Mouse (Mus musculus): ENCODE results near the gene Kif1bp. TPM values are rescaled to one million over a fixed set of nuclear protein-coding genes. Genes with fewer than 3 reads are reported as not detected.

The Kif1bp gene
- 26.9 and 47.2 TPM in 2 replicates for polyA plus RNA-seq (2012; rRNA removed; ENCODE audit: low replicate concordance)

DNA sequence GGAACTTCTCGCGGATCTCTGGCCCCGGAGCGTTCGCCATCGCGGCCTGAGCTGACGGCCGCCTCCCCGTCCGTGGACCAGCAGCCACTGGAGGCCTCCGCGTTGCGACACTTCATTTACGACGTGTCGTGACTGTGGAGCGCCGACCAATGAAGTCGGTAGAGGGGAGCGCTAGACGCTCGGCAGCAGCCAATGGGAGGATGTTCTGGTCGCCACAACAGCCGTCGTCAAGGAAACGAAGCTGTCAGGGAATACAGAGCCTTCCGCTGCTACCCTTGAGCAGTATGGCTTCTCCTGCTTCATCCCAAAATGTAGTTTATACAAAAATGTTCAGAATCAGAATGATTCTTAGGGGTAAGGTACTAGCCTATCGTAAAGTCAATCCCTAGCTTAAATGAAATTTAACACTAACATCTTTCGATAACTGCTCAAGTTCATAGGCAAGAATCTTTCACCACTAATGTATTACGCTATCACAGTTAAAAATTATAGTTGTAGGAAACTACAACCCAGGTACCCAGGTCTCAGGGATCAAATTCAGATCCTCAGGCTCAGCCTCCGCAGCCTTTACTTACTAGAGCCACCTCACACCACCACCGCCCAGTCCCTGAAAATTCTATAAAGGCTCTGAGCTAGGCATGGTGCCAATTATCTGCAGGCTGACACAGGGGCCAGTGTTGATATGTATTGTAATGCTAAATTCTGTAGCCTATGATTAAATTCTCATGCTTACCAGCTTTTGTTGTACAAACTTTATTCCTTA is at the start of gene Kif1bp:
TSS of gene Kif1bp (minus strand) at position 120 of the 763 bp plus-strand sequence.

DNA sequence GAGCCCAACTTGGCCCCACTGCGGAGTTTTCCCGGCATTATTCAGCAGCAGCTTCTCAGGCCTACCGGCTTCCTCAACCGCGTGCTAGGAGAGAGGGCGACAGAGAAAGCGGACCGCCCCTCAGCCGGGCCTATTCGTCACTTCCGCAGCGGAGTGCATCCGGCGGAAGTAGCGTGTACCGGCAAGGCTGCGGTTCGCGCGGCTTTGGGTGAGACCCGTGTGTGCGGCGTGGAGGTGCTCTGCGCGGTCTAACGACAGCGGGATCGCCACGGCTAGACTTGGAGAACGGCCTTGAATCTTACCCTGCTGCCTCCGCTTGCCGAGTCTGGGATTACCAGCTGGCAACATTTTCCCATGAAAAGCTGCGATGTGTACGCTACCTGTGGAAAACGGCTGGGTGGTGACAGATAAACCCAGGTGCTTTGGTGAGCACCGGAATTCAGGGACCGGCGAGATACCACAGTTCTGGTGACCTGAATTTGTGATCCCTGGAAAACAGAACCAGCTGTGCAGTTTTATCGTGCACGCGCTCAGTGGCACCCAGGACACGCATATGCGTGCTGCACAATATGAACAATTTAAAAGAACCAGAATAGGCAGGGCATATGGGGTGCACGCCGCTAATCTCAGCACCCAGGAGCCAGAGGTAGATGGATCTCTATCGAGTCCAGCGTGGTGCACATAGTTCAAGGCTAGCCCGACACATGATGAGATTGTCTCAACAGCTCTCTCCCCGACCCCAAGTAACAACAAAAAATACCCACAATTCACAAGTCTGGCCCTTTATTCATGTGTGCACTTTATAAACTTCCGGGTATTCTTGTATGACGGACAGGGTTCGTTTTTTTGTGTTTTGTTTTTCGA is 24.2 kb upstream of the Kif1bp start, which contains the start of gene Ddx21:
TSS of gene Ddx21 (minus strand) at position 105 of the 864 bp plus-strand sequence.

GRCm38 (mm10) chr10:62527351-62527750 is 50.9 kb downstream of the Kif1bp start, which contains the start of gene Srgn:
Gene Srgn (minus strand): TSS chr10:62527451.

Other genes starting within 250 kb of the Kif1bp start
- 24.7 and 40.6 TPM in 2 replicates for gene Hk1, start 198.5 kb downstream of the Kif1bp start, polyA plus RNA-seq (2012; rRNA removed; ENCODE audit: low replicate concordance)
- gene Hkdc1, start 156.0 kb downstream of the Kif1bp start, polyA plus RNA-seq (2012; rRNA removed; ENCODE audit: low replicate concordance), result not detected in 2 replicates
- gene 4930507D05Rik, start 129.0 kb downstream of the Kif1bp start, polyA plus RNA-seq (2012; rRNA removed; ENCODE audit: low replicate concordance), result 0.07 and 0.18 TPM in 2 replicates
- gene Supv3l1, start 128.7 kb downstream of the Kif1bp start, polyA plus RNA-seq (2012; rRNA removed; ENCODE audit: low replicate concordance), result 13.0 and 20.2 TPM in 2 replicates
- 6.4 and 19.4 TPM in 2 replicates for gene Vps26a, start 91.7 kb downstream of the Kif1bp start, polyA plus RNA-seq (2012; rRNA removed; ENCODE audit: low replicate concordance)
- gene Srgn, start 51.0 kb downstream of the Kif1bp start, polyA plus RNA-seq (2012; rRNA removed; ENCODE audit: low replicate concordance), result 38.9 and 42.1 TPM in 2 replicates
- 7.9 and 14.4 TPM in 2 replicates for gene Ddx21, start 23.8 kb upstream of the Kif1bp start, polyA plus RNA-seq (2012; rRNA removed; ENCODE audit: low replicate concordance)
- 5.8 and 10.4 TPM in 2 replicates for gene Ddx50, start 72.8 kb upstream of the Kif1bp start, polyA plus RNA-seq (2012; rRNA removed; ENCODE audit: low replicate concordance)
- 0.24 and 0.32 TPM in 2 replicates for gene Stox1, start 147.7 kb upstream of the Kif1bp start, polyA plus RNA-seq (2012; rRNA removed; ENCODE audit: low replicate concordance)
- 44.8 and 78.6 TPM in 2 replicates for gene Ccar1, start 213.8 kb upstream of the Kif1bp start, polyA plus RNA-seq (2012; rRNA removed; ENCODE audit: low replicate concordance)